Mouse (Mus musculus) liver, adult 2 months (tissue): ENCODE measurements around the gene Adgrg2.

Experiments
- CTCF ChIP-seq: fragments of 200-500 bp; IDR thresholded peaks from 2 replicates; pipeline ENCODE4 v1.5.1; 2011; ENCODE audit warnings: low read depth, low read length, control low read depth
- POLR2A ChIP-seq: fragments of 200-500 bp; IDR thresholded peaks from 2 replicates; pipeline ENCODE4 v1.6.1; 2011; ENCODE audit warnings: low read length, control low read depth; ENCODE audit not compliant: insufficient read depth; ENCODE audit errors: extremely low read depth

DNA sequence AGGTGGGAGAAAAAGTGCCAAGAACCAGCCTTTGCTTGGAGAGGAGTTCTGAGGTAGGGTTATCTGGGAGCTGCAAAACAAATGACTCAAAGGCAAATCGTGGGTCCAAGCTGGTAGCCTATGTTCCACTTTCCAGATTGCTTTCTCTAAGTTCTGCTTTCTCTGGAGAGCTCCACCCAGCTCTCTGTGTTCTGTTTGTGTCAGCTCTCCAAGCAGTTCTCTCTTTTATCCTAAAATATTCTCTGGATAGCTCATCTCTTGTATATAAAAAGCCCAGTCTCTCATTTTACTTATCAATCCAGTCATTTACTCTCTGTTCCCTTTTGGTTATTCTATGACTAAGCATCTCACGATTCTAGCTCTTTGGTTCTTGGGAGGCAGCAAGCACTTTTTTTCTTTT lies 119.7 kb downstream of the Adgrg2 start:
- TF ChIP-seq CTCF (no peak), POLR2A (no peak)
